Mouse (Mus musculus) CH12.LX (cell line): ENCODE data around the gene Naa35.

Source experiments
- CTCF ChIP-seq, 2 experiments: IDR thresholded peaks in 1 of 2; conservative IDR thresholded peaks in 1 of 2; 2 replicates each; pipeline ENCODE4 v1.5.1; 2011 to 2012; ENCODE audit warnings: low read depth in 2 of 2, low read length in 2 of 2, improper control_type of control experiment in 1 of 2, inconsistent platforms in 1 of 2, mild to moderate bottlenecking in 1 of 2, moderate library complexity in 1 of 2
- ELF1 ChIP-seq: IDR thresholded peaks from 2 replicates; pipeline ENCODE4 v1.6.1; 2014; ENCODE audit warnings: low read depth, mild to moderate bottlenecking, inconsistent platforms, low read length, improper control_type of control experiment
- HCFC1 ChIP-seq: IDR thresholded peaks from 2 replicates; pipeline ENCODE4 v1.6.1; 2012; ENCODE audit warnings: low read depth, mild to moderate bottlenecking, inconsistent platforms, low read length, improper control_type of control experiment
- IRF4 ChIP-seq: IDR thresholded peaks from 2 replicates; pipeline ENCODE4 v1.6.1; 2014; ENCODE audit warnings: low read depth, mild to moderate bottlenecking, inconsistent platforms, low read length, improper control_type of control experiment
- MAFK ChIP-seq: IDR thresholded peaks from 2 replicates; pipeline ENCODE4 v1.6.1; 2011; ENCODE audit warnings: low read length, improper control_type of control experiment; ENCODE audit not compliant: insufficient replicate concordance
- MAX ChIP-seq: IDR thresholded peaks from 2 replicates; pipeline ENCODE4 v1.6.1; 2011; ENCODE audit warnings: low read length, improper control_type of control experiment
- MEF2A ChIP-seq: IDR thresholded peaks from 2 replicates; pipeline ENCODE4 v1.6.1; 2014; ENCODE audit warnings: low read depth, mild to moderate bottlenecking, inconsistent platforms, low read length, improper control_type of control experiment, borderline replicate concordance
- MXI1 ChIP-seq: IDR thresholded peaks from 2 replicates; pipeline ENCODE4 v1.6.1; 2011; ENCODE audit warnings: mild to moderate bottlenecking, low read depth, low read length, improper control_type of control experiment
- POLR2A ChIP-seq: IDR thresholded peaks from 2 replicates; pipeline ENCODE4 v1.6.1; 2011; ENCODE audit warnings: low read depth, mild to moderate bottlenecking, improper control_type of control experiment, low read length
- USF1 ChIP-seq: IDR thresholded peaks from 2 replicates; pipeline ENCODE4 v1.6.1; 2014; ENCODE audit warnings: low read depth, mild to moderate bottlenecking, inconsistent platforms, low read length, improper control_type of control experiment

- TF ChIP-seq ELF1 (no peak), IRF4 (no peak), MXI1 (no peak), POLR2A (no peak), MEF2A (no peak), CTCF (conservative IDR thresholded peaks at IDR 0.05 in 1 of 2, IDR thresholded peaks at IDR 0.05 in 1 of 2; ENCODE audit: low read depth in 2 of 2, low read length in 2 of 2) (no peak), HCFC1 (no peak), MAFK (no peak), MAX (no peak), USF1 (no peak)
These were observed 89.2 kb downstream of the Naa35 start for GRCm38 (mm10) chr13:59674215-59674614.
